Mouse (Mus musculus) urinary bladder, adult 2 months (tissue): ENCODE results near the gene Selenoo. TPM values are rescaled to one million over a fixed set of nuclear protein-coding genes. Genes with fewer than 3 reads are reported as not detected.

Experiments
- DNase-seq: peaks from one replicate; pipeline ENCODE4 v3.0.0; 2022; ENCODE audit warnings: low spot score
- polyA plus RNA-seq: library from polyadenylated mRNA; depleted of rRNA; stranded (reverse); fragments of >200 nt; gene quantifications from 2 replicates; pipeline ENCODE4 v1.2.3, GENCODE M21; 2012; rRNA removed

The Selenoo gene
- 25.0 and 27.2 TPM in 2 replicates for polyA plus RNA-seq

GRCm38 (mm10) chr15:89088607-89089247, at the start of gene Selenoo:
Selenoo (plus strand) TSS chr15:89089084.
- DNase-seq = peak; percentile 86

GRCm38 (mm10) chr15:89044381-89044780, 44.5 kb upstream of the Selenoo start:
- no peak for DNase-seq

DNA sequence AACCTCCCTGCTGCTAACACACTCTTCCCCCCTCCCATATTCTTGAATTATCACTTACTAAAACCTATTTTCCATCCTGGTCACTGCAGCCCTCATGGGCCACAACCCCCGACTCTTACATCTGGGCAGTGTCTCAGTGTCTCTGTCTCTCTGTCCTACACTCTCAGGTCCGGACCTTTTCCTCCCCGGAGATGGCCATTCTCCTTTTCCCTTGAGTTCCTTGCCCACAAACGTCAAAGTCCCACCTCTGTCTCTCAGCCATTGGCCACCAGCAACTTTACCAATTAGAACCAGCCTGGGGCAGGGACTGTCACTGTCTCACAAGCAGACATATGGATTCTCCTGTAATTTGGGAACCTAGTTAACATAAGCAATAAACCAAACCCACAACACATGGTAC, 42.5 kb upstream of the Selenoo start:
- DNase-seq = no peak

DNA sequence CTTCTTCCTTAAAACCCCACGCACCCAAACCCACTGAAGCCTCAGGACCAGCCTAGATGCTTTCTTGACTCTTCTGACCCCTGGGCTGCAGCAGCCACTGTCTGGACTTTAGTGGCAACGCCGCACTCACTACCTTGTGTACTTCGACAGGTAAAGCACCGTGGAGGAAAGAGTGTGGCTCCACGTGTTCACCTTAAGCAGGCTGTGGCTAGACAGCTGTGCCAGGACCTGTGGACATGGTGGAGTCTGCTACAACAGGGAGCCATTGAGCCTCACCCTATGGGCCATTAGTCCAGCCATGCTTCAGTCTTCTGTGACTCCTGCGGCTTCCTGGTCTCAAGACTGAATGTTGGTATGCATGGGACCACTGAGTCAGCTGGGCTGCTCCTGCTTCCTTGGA, 34.2 kb upstream of the Selenoo start:
- DNase-seq = no peak

DNA sequence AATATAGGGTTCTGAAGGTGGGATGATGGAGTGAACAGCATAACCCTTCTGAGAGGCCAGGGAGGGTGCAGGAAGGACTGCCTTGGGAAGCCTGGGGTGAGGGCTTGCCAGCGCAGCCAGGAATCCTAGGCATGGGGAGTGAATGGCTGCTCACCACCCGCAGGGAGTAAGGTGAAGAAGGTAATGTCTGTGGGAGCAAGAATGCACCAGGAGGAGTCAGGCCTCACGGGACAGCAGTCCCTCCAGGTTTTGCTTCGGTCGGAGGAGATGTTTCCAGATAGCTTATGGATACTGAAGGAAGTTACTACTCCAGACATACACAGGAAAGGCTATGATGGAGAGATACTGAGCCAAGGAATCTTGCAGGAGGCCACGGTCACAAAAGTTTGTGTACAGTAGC, 30.1 kb upstream of the Selenoo start:
- peak; percentile 13 for DNase-seq

- peak; percentile 20 for DNase-seq
These were observed 29.5 kb upstream of the Selenoo start, which contains the start of gene Panx2 for GRCm38 (mm10) chr15:89059161-89059931. Panx2 (plus strand) TSS chr15:89059734.

DNA sequence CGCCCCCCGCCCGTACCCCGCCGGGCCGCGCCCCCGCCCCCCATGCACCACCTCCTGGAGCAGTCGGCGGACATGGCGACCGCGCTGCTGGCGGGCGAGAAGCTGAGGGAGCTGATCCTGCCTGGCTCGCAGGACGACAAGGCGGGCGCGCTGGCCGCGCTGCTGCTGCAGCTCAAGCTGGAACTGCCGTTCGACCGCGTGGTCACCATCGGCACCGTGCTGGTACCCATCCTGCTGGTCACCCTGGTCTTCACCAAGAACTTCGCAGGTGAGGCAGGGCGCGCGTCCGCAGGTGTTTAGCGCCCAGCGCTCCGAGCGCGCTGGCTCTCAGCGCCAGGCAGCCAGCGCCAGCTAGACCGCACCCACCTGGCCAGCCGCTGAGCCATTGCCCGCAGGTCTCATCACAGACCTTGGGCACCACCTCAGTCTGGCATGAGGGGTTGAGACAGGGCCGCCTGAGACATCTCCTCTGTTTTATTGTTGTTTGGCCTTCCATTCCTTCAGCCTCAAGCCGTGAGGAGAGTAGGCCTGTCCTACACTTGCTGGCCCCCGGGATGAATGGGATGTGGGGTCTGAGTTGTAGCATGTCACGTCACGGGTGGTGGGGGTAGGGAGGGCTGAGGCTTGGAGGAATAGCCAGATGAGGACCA, 28.7 kb upstream of the Selenoo start:
- DNase-seq = peak; percentile 31

DNA sequence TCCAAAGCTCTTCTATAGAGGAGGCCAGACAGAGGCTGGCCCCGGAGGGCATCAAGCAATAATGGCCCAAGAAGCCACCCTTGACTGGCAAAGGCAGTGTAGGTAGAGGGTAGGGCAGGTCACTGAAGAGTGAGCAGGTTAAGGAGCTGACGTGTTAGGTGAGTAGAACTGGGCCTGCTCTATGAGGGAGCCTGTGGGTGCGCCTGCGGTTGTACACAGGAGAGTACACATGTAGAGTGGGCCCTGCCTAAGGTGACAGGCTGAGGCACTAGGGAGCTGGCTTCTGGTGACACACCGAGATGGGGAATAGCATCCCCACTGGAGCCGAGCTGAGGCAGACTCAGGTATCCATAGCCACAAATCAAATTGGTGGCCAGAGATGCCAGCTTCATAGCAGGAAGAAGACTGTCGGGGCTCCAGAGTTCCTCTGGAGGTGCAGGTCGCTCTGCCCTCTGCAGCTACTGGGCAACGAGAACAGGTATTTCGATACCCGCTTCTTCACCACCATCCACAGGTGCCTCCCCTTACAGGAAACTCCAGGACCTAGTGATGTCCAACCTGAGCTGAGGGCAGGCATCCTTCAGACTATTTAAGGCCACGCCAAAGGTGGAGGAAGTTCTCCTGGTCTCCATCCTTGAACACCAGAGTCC, 27.9 kb upstream of the Selenoo start:
- peak; percentile 16 for DNase-seq

GRCm38 (mm10) chr15:89061761-89062517, 26.9 kb upstream of the Selenoo start:
- DNase-seq = peak; percentile 12

GRCm38 (mm10) chr15:89062518-89062910, 26.4 kb upstream of the Selenoo start:
- peak; percentile 10 for DNase-seq

DNA sequence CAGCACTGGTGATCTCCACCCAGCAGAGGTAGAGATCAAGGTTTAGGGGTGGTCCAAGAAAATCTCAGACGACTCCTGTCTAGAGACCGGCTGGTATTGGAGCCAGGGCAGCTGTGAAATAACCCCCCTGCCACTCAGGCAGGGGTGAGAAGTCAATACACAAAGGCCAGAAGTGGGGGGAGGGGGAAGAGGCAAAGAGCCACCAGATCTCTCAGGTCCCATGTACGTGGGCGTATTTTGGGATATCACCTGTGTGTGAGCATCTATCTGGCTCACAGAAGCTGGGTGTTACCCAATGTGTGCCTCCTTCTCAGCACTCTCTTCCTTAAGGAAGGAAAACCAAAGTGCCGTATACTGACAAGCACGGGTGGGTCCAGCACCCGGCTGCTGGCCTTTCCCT, 25.9 kb upstream of the Selenoo start:
- DNase-seq = peak; percentile 9

DNA sequence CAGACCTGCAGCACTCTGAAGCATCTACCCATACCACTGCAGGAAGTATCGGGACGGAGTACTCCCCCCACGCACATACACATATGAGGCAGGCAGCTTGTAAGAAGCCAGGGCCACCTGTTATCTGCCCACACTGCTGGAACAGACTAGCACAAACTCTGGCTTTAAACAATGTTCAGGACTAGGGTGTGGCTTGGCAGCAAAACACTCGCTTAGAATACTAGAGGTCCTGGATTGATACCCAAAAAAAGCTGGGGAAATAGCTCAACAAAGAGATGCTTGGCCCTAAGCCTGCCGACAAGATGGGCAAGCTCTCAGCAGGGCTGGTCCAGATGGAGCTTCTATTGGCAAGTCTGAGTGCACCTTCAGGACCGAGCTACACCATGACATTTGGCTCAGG, 25.3 kb upstream of the Selenoo start:
- DNase-seq = peak; percentile 9

GRCm38 (mm10) chr15:89064891-89065290, 24.0 kb upstream of the Selenoo start:
- DNase-seq = peak; percentile 6

DNA sequence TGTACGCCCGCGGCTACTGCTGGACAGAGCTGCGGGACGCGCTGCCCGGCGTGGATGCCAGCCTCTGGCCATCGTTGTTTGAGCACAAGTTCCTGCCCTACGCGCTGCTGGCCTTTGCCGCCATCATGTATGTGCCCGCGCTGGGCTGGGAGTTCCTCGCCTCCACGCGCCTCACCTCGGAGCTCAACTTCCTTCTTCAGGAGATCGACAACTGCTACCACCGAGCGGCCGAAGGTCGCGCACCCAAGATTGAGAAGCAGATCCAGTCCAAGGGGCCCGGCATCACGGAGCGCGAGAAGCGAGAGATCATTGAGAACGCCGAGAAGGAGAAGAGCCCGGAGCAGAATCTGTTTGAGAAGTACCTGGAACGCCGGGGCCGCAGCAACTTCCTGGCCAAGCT, 21.3 kb upstream of the Selenoo start:
- no peak for DNase-seq

DNA sequence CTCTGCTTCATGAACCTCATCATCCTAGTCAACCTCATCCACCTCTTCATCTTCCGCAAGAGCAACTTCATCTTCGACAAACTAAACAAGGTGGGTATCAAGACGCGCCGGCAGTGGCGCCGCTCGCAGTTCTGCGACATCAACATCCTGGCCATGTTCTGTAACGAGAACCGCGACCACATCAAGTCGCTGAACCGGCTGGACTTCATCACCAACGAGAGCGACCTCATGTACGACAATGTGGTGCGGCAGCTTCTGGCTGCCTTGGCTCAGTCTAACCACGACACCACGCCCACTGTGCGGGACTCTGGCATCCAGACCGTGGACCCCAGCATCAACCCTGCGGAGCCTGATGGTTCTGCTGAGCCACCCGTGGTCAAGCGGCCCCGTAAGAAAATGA, 20.7 kb upstream of the Selenoo start:
- DNase-seq = no peak

DNA sequence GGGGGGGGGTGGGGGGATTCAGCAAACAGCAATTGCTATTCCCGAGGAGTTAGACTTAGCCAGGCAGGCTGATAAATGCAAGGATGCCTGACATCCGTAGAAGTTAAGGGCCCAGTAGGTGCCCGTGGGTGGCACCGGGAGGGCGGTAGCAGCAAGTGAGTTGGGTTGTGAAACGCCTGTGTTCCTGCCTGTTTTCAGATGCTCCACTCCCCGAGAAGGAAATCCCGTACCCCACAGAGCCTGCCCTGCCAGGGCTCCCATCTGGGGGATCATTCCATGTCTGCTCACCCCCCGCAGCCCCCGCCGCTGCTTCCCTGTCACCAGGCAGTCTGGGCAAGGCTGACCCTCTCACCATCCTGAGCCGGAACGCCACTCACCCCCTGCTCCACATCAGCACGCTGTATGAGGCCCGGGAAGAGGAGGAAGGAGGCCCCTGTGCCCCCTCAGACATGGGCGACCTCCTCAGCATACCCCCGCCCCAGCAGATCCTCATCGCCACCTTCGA, 19.5 kb upstream of the Selenoo start:
- DNase-seq = no peak

DNA sequence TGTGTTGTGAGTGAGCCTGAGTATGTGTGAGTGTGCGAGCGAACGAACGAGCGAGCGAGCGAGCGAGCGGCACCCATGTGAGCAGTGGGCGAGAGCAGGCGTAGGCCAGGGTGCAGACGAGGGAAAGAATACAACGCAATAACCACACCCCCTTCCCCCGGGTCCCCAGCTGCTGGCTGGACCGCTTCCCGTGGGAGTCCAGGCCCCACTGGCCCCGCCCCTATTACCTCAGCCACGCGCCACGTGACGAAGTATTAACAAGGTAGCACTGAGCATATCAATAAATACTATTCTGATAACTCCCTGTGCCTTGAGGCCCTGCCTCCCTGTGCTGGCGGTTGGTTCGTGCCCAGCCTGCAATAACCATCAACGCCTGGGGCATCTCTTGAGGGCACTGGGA, 18.3 kb upstream of the Selenoo start:
- DNase-seq = no peak

DNA sequence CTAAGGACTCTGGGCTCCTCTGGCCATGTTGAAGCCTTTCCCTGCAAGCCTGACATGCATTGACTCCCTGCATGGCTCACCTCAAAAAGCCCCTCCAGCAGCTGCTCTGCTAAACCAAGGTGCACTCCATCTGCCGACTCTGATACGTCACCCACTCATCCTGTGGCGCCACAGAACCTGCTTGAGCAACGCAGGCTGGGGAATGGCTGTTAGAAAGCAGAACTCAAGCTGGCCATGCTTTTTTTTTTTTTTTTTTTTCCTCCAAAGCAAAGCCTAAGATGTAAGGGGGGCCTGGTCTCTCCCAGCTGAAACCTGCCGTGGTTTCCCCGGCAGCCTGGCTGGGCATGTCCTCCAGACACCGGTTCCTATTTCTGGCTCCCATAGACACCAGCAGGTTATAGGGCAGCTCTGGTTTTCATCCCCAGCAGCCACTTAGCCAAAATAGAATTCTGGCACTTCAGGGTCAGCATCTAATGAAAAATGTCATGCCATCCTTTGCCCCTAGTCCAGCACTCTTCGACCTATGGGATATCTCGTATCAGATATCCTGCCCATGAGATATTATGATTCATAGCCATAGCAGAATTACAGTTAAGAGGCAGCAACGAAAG, 14.8 kb upstream of the Selenoo start:
- DNase-seq = no peak

- DNase-seq = no peak
These were observed 14.0 kb upstream of the Selenoo start, which contains the start of gene Trabd for GRCm38 (mm10) chr15:89074613-89075477. Trabd (plus strand) TSS chr15:89075124.
